In the genomic region with DNA sequence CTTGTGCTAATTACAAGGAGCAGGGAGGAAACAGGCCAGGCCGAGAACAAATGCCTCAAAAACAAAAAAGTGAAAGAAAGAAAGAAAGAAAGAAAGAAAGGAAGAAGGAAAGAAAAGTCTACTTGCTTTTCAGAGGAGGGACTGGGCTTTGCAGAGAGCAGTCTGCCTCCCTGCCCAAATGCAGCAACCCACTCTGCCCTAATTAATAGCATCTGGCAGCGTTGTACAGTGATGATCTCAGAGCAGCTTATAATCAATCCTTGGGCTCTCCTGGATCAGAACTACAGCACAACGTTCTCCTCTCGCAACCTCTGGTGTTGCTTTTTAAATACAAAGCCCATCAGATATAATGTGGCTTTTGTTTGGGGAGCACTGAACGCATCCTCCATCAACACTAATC, we compare ENCODE assay signal across 16 mouse cellular contexts. TPM values are rescaled to one million over a fixed set of nuclear protein-coding genes. Genes with fewer than 3 reads are reported as not detected.
DNase-seq lines count a peak whose midpoint lies in the region; ATAC-seq and TF ChIP-seq lines count a peak whose summit lies in the region.
"Had no signal": no experiment of that assay in that cellular context is flagged by ENCODE, and none has a peak within 500 bp of the region (broad histone marks: within the 10 kb centered on the region; RNA-seq: fewer than 3 reads in every experiment).

No protein-coding gene starts in this region.

- no peaks in the 10 kb centered on the region for H3K9me3 ChIP-seq in midbrain, embryonic 10.5 days (replicated peaks)
- no peaks in the 10 kb centered on the region for H3K9me3 ChIP-seq in midbrain, embryonic 13.5 days
- H3K9me3 ChIP-seq in embryonic facial prominence, embryonic 12.5 days, result no peaks in the 10 kb centered on the region
- H3K9me3 ChIP-seq in forebrain, embryonic 15.5 days, result no peaks in the 10 kb centered on the region
- H3K9me3 ChIP-seq in intestine, embryonic 16.5 days (ENCODE audit: control insufficient read depth, low read length), result no peaks in the 10 kb centered on the region
- H3K9me3 ChIP-seq in liver, embryonic 11.5 days (ENCODE audit: control insufficient read depth, low read length), result no peaks in the 10 kb centered on the region
- H3K9me3 ChIP-seq: limb, embryonic 12.5 days had no signal

- no peak for DNase-seq in midbrain, embryonic 10.5 days (ENCODE audit: low spot score)
- DNase-seq in liver, embryonic 11.5 days (ENCODE audit: low spot score), result no peak
- DNase-seq: cerebellum, adult 8-10 months; gastrocnemius, adult 2 months; heart, adult 18-20 months; liver, postnatal 0 days; lung, postnatal 4 days; right cerebral cortex, postnatal 4 days; thymus, adult 2 months had no signal

- WGBS in midbrain, embryonic 10.5 days, result 68% methylated on average over 5 of the region's 5 CpGs
- 52% methylated on average over 5 of the region's 5 CpGs for WGBS in midbrain, embryonic 13.5 days
- 25% methylated on average over 5 of the region's 5 CpGs for WGBS in embryonic facial prominence, embryonic 12.5 days
- 16% methylated on average over 5 of the region's 5 CpGs for WGBS in forebrain, embryonic 15.5 days
- WGBS in olfactory bulb, adult 2 months, result 21% methylated on average over 5 of the region's 5 CpGs
- WGBS in intestine, embryonic 16.5 days, result 65% methylated on average over 5 of the region's 5 CpGs
- 69% methylated on average over 5 of the region's 5 CpGs for WGBS in liver, embryonic 11.5 days

- H3K4me3 ChIP-seq in midbrain, embryonic 10.5 days, result no peak overlapping the region
- H3K4me3 ChIP-seq in midbrain, embryonic 13.5 days (replicated peaks), result no peak overlapping the region
- H3K4me3 ChIP-seq in embryonic facial prominence, embryonic 12.5 days, result no peak overlapping the region
- no peak overlapping the region for H3K4me3 ChIP-seq in forebrain, embryonic 15.5 days
- no peak overlapping the region for H3K4me3 ChIP-seq in olfactory bulb, adult 2 months (ENCODE audit: insufficient read depth, low read depth, low read length)
- no peak overlapping the region for H3K4me3 ChIP-seq in intestine, embryonic 16.5 days (ENCODE audit: low read length)
- no peak overlapping the region for H3K4me3 ChIP-seq in liver, embryonic 11.5 days (ENCODE audit: low read depth, low read length)
- H3K4me3 ChIP-seq: gastrocnemius, adult 2 months; limb, embryonic 12.5 days had no signal

- peaks cover 13% of the 10 kb centered on the region for H3K4me1 ChIP-seq in midbrain, embryonic 10.5 days
- H3K4me1 ChIP-seq in midbrain, embryonic 13.5 days (replicated peaks), result peaks cover 5% of the 10 kb centered on the region; the same call in 1 of the 2 replicates
- peaks cover 23% of the 10 kb centered on the region for H3K4me1 ChIP-seq in embryonic facial prominence, embryonic 12.5 days
- H3K4me1 ChIP-seq in forebrain, embryonic 15.5 days, result peaks cover 23% of the 10 kb centered on the region
- H3K4me1 ChIP-seq in olfactory bulb, adult 2 months (ENCODE audit: control insufficient read depth, insufficient read depth, low read length), result peaks cover 14% of the 10 kb centered on the region
- 0 out of 2 replicates have a peak, but pooled peaks cover 2% of the 10 kb centered on the region for H3K4me1 ChIP-seq in intestine, embryonic 16.5 days (ENCODE audit: control insufficient read depth, insufficient read depth, low read length)
- peaks cover 4% of the 10 kb centered on the region; the same call in 1 of the 2 replicates for H3K4me1 ChIP-seq in liver, embryonic 11.5 days (replicated peaks; ENCODE audit: control insufficient read depth, insufficient read depth, low read length)

- H3K36me3 ChIP-seq in midbrain, embryonic 10.5 days, result no peaks in the 10 kb centered on the region
- H3K36me3 ChIP-seq in midbrain, embryonic 13.5 days, result no peaks in the 10 kb centered on the region
- H3K36me3 ChIP-seq in embryonic facial prominence, embryonic 12.5 days, result no peaks in the 10 kb centered on the region
- H3K36me3 ChIP-seq in forebrain, embryonic 15.5 days, result no peaks in the 10 kb centered on the region
- H3K36me3 ChIP-seq in intestine, embryonic 16.5 days (ENCODE audit: control insufficient read depth, insufficient read depth, low read length), result no peaks in the 10 kb centered on the region
- H3K36me3 ChIP-seq in liver, embryonic 11.5 days (ENCODE audit: control insufficient read depth, insufficient read depth, low read length), result no peaks in the 10 kb centered on the region
- H3K36me3 ChIP-seq: limb, embryonic 12.5 days had no signal

- TF ChIP-seq CTCF in olfactory bulb, adult 2 months (IDR thresholded peaks at IDR 0.05; ENCODE audit: insufficient read depth, low read depth, low read length), result no peak

- H3K4me2 ChIP-seq in midbrain, embryonic 13.5 days (replicated peaks), result no peak overlapping the region
- H3K4me2 ChIP-seq in embryonic facial prominence, embryonic 12.5 days (replicated peaks), result no peak overlapping the region
- H3K4me2 ChIP-seq in forebrain, embryonic 15.5 days (replicated peaks), result no peak overlapping the region
- H3K4me2 ChIP-seq in intestine, embryonic 16.5 days (ENCODE audit: low read depth, low read length), result no peak overlapping the region
- no peak overlapping the region for H3K4me2 ChIP-seq in liver, embryonic 11.5 days
- H3K4me2 ChIP-seq: limb, embryonic 12.5 days had no signal

- no peak for ATAC-seq in midbrain, embryonic 13.5 days
- no peak for ATAC-seq in embryonic facial prominence, embryonic 12.5 days (ENCODE audit: insufficient number of reproducible peaks, insufficient read depth, low FRiP score, low TSS enrichment)
- ATAC-seq in forebrain, embryonic 15.5 days (replicated peaks), result peak; percentile 87
- no peak for ATAC-seq in intestine, embryonic 16.5 days
- ATAC-seq in liver, embryonic 11.5 days (replicated peaks; ENCODE audit: low FRiP score), result no peak
- ATAC-seq: liver, postnatal 0 days had no signal

- no peak overlapping the region for H3K9ac ChIP-seq in midbrain, embryonic 13.5 days (replicated peaks)
- H3K9ac ChIP-seq in embryonic facial prominence, embryonic 12.5 days, result no peak overlapping the region
- H3K9ac ChIP-seq in forebrain, embryonic 15.5 days (replicated peaks), result no peak overlapping the region
- no peak overlapping the region for H3K9ac ChIP-seq in intestine, embryonic 16.5 days (ENCODE audit: low read depth, low read length)
- no peak overlapping the region for H3K9ac ChIP-seq in liver, embryonic 11.5 days (ENCODE audit: low read depth, low read length)
- H3K9ac ChIP-seq: limb, embryonic 12.5 days; liver, postnatal 0 days had no signal

- no peaks in the 10 kb centered on the region for H3K27me3 ChIP-seq in midbrain, embryonic 10.5 days (ENCODE audit: low read depth, poor library complexity, severe bottlenecking)
- no peaks in the 10 kb centered on the region for H3K27me3 ChIP-seq in midbrain, embryonic 13.5 days
- no peaks in the 10 kb centered on the region for H3K27me3 ChIP-seq in embryonic facial prominence, embryonic 12.5 days
- H3K27me3 ChIP-seq in forebrain, embryonic 15.5 days, result no peaks in the 10 kb centered on the region
- H3K27me3 ChIP-seq in intestine, embryonic 16.5 days (replicated peaks; ENCODE audit: control insufficient read depth, insufficient read depth, low read length), result no peaks in the 10 kb centered on the region
- H3K27me3 ChIP-seq in liver, embryonic 11.5 days (replicated peaks; ENCODE audit: control insufficient read depth, insufficient read depth, low read length), result no peaks in the 10 kb centered on the region
- H3K27me3 ChIP-seq: limb, embryonic 12.5 days had no signal

- H3K27ac ChIP-seq in midbrain, embryonic 10.5 days (replicated peaks), result peak overlapping the region; percentile 39
- H3K27ac ChIP-seq in midbrain, embryonic 13.5 days, result no peak overlapping the region
- peak overlapping the region; percentile 68 for H3K27ac ChIP-seq in embryonic facial prominence, embryonic 12.5 days
- H3K27ac ChIP-seq in forebrain, embryonic 15.5 days (replicated peaks), result peak overlapping the region; percentile 83
- H3K27ac ChIP-seq in olfactory bulb, adult 2 months (ENCODE audit: insufficient read depth, low read depth, low read length), result peak overlapping the region; percentile 74
- no peak overlapping the region for H3K27ac ChIP-seq in intestine, embryonic 16.5 days (ENCODE audit: low read length)
- no peak overlapping the region for H3K27ac ChIP-seq in liver, embryonic 11.5 days (ENCODE audit: low read depth, low read length)
- H3K27ac ChIP-seq: gastrocnemius, adult 2 months; hindbrain, postnatal 0 days; limb, embryonic 12.5 days had no signal

- no peak for TF ChIP-seq POLR2A in olfactory bulb, adult 2 months (IDR thresholded peaks at IDR 0.05; ENCODE audit: insufficient read depth, low read depth, low read length)

RNA-seq across cellular contexts. Expression of a gene that starts 10.7 kb away (rescaled TPM):
- polyA plus RNA-seq in midbrain, embryonic 10.5 days (2016; fragmentation: Nextera tagmentation; extraction: Ambion mirVana), result 23.7 and 32.0 TPM in 2 replicates
- 30.4 and 32.2 TPM in 2 replicates for polyA plus RNA-seq in midbrain, embryonic 13.5 days (2015; fragmentation: Nextera tagmentation; extraction: Ambion mirVana)
- 12.6 and 12.7 TPM in 2 replicates for polyA plus RNA-seq in embryonic facial prominence, embryonic 12.5 days (2016; fragmentation: Nextera tagmentation; extraction: Ambion mirVana)
- polyA plus RNA-seq in forebrain, embryonic 15.5 days (2015; fragmentation: Nextera tagmentation; extraction: Ambion mirVana), result 35.9 and 36.0 TPM in 2 replicates
- 105 TPM in 1 of 2 replicates, not detected in the other for polyA plus RNA-seq in olfactory bulb, adult 2 months (2012; ENCODE audit: insufficient read depth, insufficient read length, low replicate concordance, missing spikeins)
- polyA plus RNA-seq in intestine, embryonic 16.5 days (2015; fragmentation: Nextera tagmentation; extraction: Ambion mirVana), result 2.8 and 2.9 TPM in 2 replicates
- polyA plus RNA-seq in liver, embryonic 11.5 days (2014; fragmentation: Nextera tagmentation; extraction: Ambion mirVana), result 3.0 and 3.4 TPM in 2 replicates

RNA-seq across cellular contexts. Expression of a gene that starts 42.9 kb away (rescaled TPM):
- 28.4 and 29.0 TPM in 2 replicates for polyA plus RNA-seq in midbrain, embryonic 10.5 days (2016; fragmentation: Nextera tagmentation; extraction: Ambion mirVana)
- 32.2 and 32.3 TPM in 2 replicates for polyA plus RNA-seq in midbrain, embryonic 13.5 days (2015; fragmentation: Nextera tagmentation; extraction: Ambion mirVana)
- 16.1 and 19.6 TPM in 2 replicates for polyA plus RNA-seq in embryonic facial prominence, embryonic 12.5 days (2016; fragmentation: Nextera tagmentation; extraction: Ambion mirVana)
- polyA plus RNA-seq in forebrain, embryonic 15.5 days (2015; fragmentation: Nextera tagmentation; extraction: Ambion mirVana), result 23.7 and 26.6 TPM in 2 replicates
- polyA plus RNA-seq in olfactory bulb, adult 2 months (2012; ENCODE audit: insufficient read depth, insufficient read length, low replicate concordance, missing spikeins), result 152 TPM in 1 of 2 replicates, not detected in the other
- polyA plus RNA-seq in intestine, embryonic 16.5 days (2015; fragmentation: Nextera tagmentation; extraction: Ambion mirVana), result 28.0 and 30.1 TPM in 2 replicates
- 4.6 and 4.9 TPM in 2 replicates for polyA plus RNA-seq in liver, embryonic 11.5 days (2014; fragmentation: Nextera tagmentation; extraction: Ambion mirVana)

Comparison
In these comparisons a context has a peak if more than half of its experiments do, and no peak if none do; other contexts are left out.
1. H3K27ac ChIP-seq: peak in midbrain, embryonic 10.5 days (single experiment), embryonic facial prominence, embryonic 12.5 days (single experiment), forebrain, embryonic 15.5 days (single experiment) and olfactory bulb, adult 2 months (single experiment); none in midbrain, embryonic 13.5 days (single experiment), intestine, embryonic 16.5 days (single experiment) and liver, embryonic 11.5 days (single experiment).